11 mouse cellular contexts compared by ENCODE assay signal in genomic region chr7:71311411-71311810, GRCm38 (mm10). TPM values are rescaled to one million over a fixed set of nuclear protein-coding genes. Genes with fewer than 3 reads are reported as not detected.
DNase-seq lines count a peak whose midpoint lies in the region; ATAC-seq and TF ChIP-seq lines count a peak whose summit lies in the region.
"Had no signal": no experiment of that assay in that cellular context is flagged by ENCODE, and none has a peak within 500 bp of the region (broad histone marks: within the 10 kb centered on the region; RNA-seq: fewer than 3 reads in every experiment).

No protein-coding gene starts in this region.

- intact Hi-C loops in heart, postnatal 25 days (cut with DNase I), result loop anchor here (2.0 to 10.0 kb wide), 4 partner anchors 61 to 396 kb away; no protein-coding TSS in a partner anchor

- no peak for TF ChIP-seq EP300 in stomach, postnatal 0 days (optimal IDR thresholded peaks at IDR 0.05)

- H3K9me3 ChIP-seq in stomach, embryonic 14.5 days (ENCODE audit: control insufficient read depth, low read depth, low read length), result no peaks in the 10 kb centered on the region
- no peaks in the 10 kb centered on the region for H3K9me3 ChIP-seq in stomach, postnatal 0 days (ENCODE audit: control insufficient read depth, low read length)
- no peaks in the 10 kb centered on the region for H3K9me3 ChIP-seq in liver, embryonic 16.5 days (replicated peaks; ENCODE audit: control insufficient read depth, low read length)
- H3K9me3 ChIP-seq: midbrain, embryonic 12.5 days had no signal

- TF ChIP-seq CTCF in stomach, postnatal 0 days (IDR thresholded peaks at IDR 0.05; ENCODE audit: low read depth), result no peak

- 31% methylated on average over 11 of the region's 11 CpGs for WGBS in stomach, embryonic 14.5 days
- WGBS in stomach, postnatal 0 days, result 47% methylated on average over 11 of the region's 11 CpGs
- 31% methylated on average over 11 of the region's 11 CpGs for WGBS in liver, embryonic 16.5 days (ENCODE audit: insufficient replicate concordance)

- no peaks in the 10 kb centered on the region for H3K36me3 ChIP-seq in stomach, embryonic 14.5 days (ENCODE audit: control insufficient read depth, insufficient read depth, low read length)
- H3K36me3 ChIP-seq in stomach, postnatal 0 days (ENCODE audit: control insufficient read depth, insufficient read depth, low read length), result no peaks in the 10 kb centered on the region
- no peaks in the 10 kb centered on the region for H3K36me3 ChIP-seq in liver, embryonic 16.5 days (ENCODE audit: control insufficient read depth, insufficient read depth)
- H3K36me3 ChIP-seq: midbrain, embryonic 12.5 days had no signal

- no peak overlapping the region for H3K4me2 ChIP-seq in stomach, embryonic 14.5 days (replicated peaks; ENCODE audit: low read depth, low read length)
- no peak overlapping the region for H3K4me2 ChIP-seq in stomach, postnatal 0 days (replicated peaks; ENCODE audit: low read depth)
- no peak overlapping the region for H3K4me2 ChIP-seq in liver, embryonic 16.5 days (ENCODE audit: low read depth, low read length)
- H3K4me2 ChIP-seq: midbrain, embryonic 12.5 days had no signal

- no peak overlapping the region for H3K4me3 ChIP-seq in stomach, embryonic 14.5 days (ENCODE audit: low read depth, low read length)
- H3K4me3 ChIP-seq in stomach, postnatal 0 days (ENCODE audit: low read depth, low read length), result no peak overlapping the region
- H3K4me3 ChIP-seq in liver, embryonic 16.5 days (ENCODE audit: low read depth, low read length), result no peak overlapping the region
- H3K4me3 ChIP-seq: midbrain, embryonic 12.5 days had no signal

- 0 out of 2 replicates have a peak, but pooled peaks cover 7% of the 10 kb centered on the region for H3K4me1 ChIP-seq in stomach, embryonic 14.5 days (ENCODE audit: control insufficient read depth, insufficient read depth, low read length)
- H3K4me1 ChIP-seq in stomach, postnatal 0 days (replicated peaks; ENCODE audit: control insufficient read depth, insufficient read depth), result no peaks in the 10 kb centered on the region
- no peaks in the 10 kb centered on the region for H3K4me1 ChIP-seq in liver, embryonic 16.5 days (ENCODE audit: control insufficient read depth, low read depth, low read length)
- H3K4me1 ChIP-seq: midbrain, embryonic 12.5 days had no signal

- no peak for DNase-seq in stomach, postnatal 0 days (ENCODE audit: low spot score)
- peak; percentile 34 for DNase-seq in heart, postnatal 25 days (ENCODE audit: low spot score)
- no peak for DNase-seq in urinary bladder, postnatal 36 days (ENCODE audit: low spot score in 2 of 2)
- no peak for DNase-seq in right cerebral cortex, postnatal 14 days
- no peak for DNase-seq in gastrocnemius, postnatal 10 days
- DNase-seq in spleen, postnatal 10 days (ENCODE audit: low spot score in 2 of 2), result no peak

- H3K9ac ChIP-seq in stomach, embryonic 14.5 days (replicated peaks; ENCODE audit: low read depth, low read length), result no peak overlapping the region
- no peak overlapping the region for H3K9ac ChIP-seq in stomach, postnatal 0 days (ENCODE audit: low read length)
- no peak overlapping the region for H3K9ac ChIP-seq in liver, embryonic 16.5 days (ENCODE audit: low read depth, low read length)
- H3K9ac ChIP-seq: midbrain, embryonic 12.5 days had no signal

- no peaks in the 10 kb centered on the region for H3K27me3 ChIP-seq in stomach, embryonic 14.5 days (ENCODE audit: control insufficient read depth, insufficient read depth, low read length)
- no peaks in the 10 kb centered on the region for H3K27me3 ChIP-seq in stomach, postnatal 0 days (ENCODE audit: control insufficient read depth, insufficient read depth, low read length)
- H3K27me3 ChIP-seq in liver, embryonic 16.5 days (ENCODE audit: control insufficient read depth, insufficient read depth, low read depth, low read length), result no peaks in the 10 kb centered on the region
- H3K27me3 ChIP-seq: midbrain, embryonic 12.5 days had no signal

- ATAC-seq in stomach, embryonic 14.5 days (ENCODE audit: insufficient number of reproducible peaks, insufficient read depth, low FRiP score, low read depth), result 0 out of 2 replicates have a peak, but pooled peaks have one; percentile 33
- no peak for ATAC-seq in stomach, postnatal 0 days (ENCODE audit: low FRiP score, low TSS enrichment)
- ATAC-seq in liver, embryonic 16.5 days (ENCODE audit: low read depth), result peak; percentile 37; the same call in 1 of the 2 replicates

- no peak overlapping the region for H3K27ac ChIP-seq in stomach, embryonic 14.5 days (ENCODE audit: low read length)
- no peak overlapping the region for H3K27ac ChIP-seq in stomach, postnatal 0 days (replicated peaks)
- no peak overlapping the region for H3K27ac ChIP-seq in liver, embryonic 16.5 days (ENCODE audit: low read length)
- H3K27ac ChIP-seq: midbrain, embryonic 12.5 days had no signal

RNA-seq across cellular contexts. Expression of gene Gm10295, which starts 39.9 kb away (rescaled TPM):
- polyA plus RNA-seq in stomach, embryonic 14.5 days (2014; fragmentation: Nextera tagmentation; extraction: Ambion mirVana), result not detected in 2 replicates
- polyA plus RNA-seq in stomach, postnatal 0 days (2015; fragmentation: Nextera tagmentation; extraction: Ambion mirVana), result 0.07 TPM in 1 of 2 replicates, not detected in the other
- total RNA-seq in heart, postnatal 25 days (2021), result not detected
- not detected in 2 replicates for polyA plus RNA-seq in liver, embryonic 16.5 days (2015; fragmentation: Nextera tagmentation; extraction: Ambion mirVana)
- total RNA-seq in gastrocnemius, postnatal 10 days (2021), result not detected
- polyA plus RNA-seq: gonadal fat pad, adult 2 months; midbrain, embryonic 12.5 days; spleen, adult 2 months had no signal
